In genomic region chr17:86355772-86356451, GRCm38 (mm10) we compare ENCODE assay signal across 9 mouse cellular contexts.
DNase-seq lines count a peak whose midpoint lies in the region; ATAC-seq and TF ChIP-seq lines count a peak whose summit lies in the region.
"Had no signal": no experiment of that assay in that cellular context is flagged by ENCODE, and none has a peak within 500 bp of the region (broad histone marks: within the 10 kb centered on the region; RNA-seq: fewer than 3 reads in every experiment).

No protein-coding gene starts in this region.

- no peak for TF ChIP-seq EP300 in stomach, postnatal 0 days (optimal IDR thresholded peaks at IDR 0.05)

- 63% methylated on average over 7 of the region's 7 CpGs for WGBS in kidney, embryonic 15.5 days
- WGBS in stomach, embryonic 16.5 days: 55% methylated on average over 7 of the region's 7 CpGs
- 58% methylated on average over 7 of the region's 7 CpGs for WGBS in stomach, postnatal 0 days

- peak; percentile 65 for DNase-seq in cerebellum, adult 9-11 months
- no peak for DNase-seq in cerebellum, adult 11 months
- peak; percentile 39 to 49 for DNase-seq in kidney, postnatal 36 days
- DNase-seq in stomach, postnatal 0 days (ENCODE audit: low spot score): no peak
- no peak for DNase-seq in adrenal gland, adult (ENCODE audit: inconsistent age in 2 of 2, low spot score in 1 of 2)
- no peak for DNase-seq in ovary, postnatal 14 days (ENCODE audit: low spot score)

- H3K4me2 ChIP-seq in kidney, embryonic 15.5 days: no peak overlapping the region
- H3K4me2 ChIP-seq in stomach, embryonic 16.5 days (ENCODE audit: low read depth, low read length): no peak overlapping the region
- no peak overlapping the region for H3K4me2 ChIP-seq in stomach, postnatal 0 days (replicated peaks; ENCODE audit: low read depth)

- no peak overlapping the region for H3K9ac ChIP-seq in kidney, embryonic 15.5 days
- H3K9ac ChIP-seq in stomach, embryonic 16.5 days (ENCODE audit: low read length): peak overlapping the region; percentile 35; the same call in 1 of the 2 replicates
- no peak overlapping the region for H3K9ac ChIP-seq in stomach, postnatal 0 days (ENCODE audit: low read length)

- H3K4me1 ChIP-seq in kidney, embryonic 15.5 days: peaks cover 45% of the 10 kb centered on the region
- H3K4me1 ChIP-seq in stomach, embryonic 16.5 days (ENCODE audit: control insufficient read depth, insufficient read depth, low read length): peaks cover 18% of the 10 kb centered on the region
- no peaks in the 10 kb centered on the region for H3K4me1 ChIP-seq in stomach, postnatal 0 days (replicated peaks; ENCODE audit: control insufficient read depth, insufficient read depth)

- no peaks in the 10 kb centered on the region for H3K27me3 ChIP-seq in kidney, embryonic 15.5 days
- H3K27me3 ChIP-seq in stomach, embryonic 16.5 days (ENCODE audit: control insufficient read depth, insufficient read depth, low read length): no peaks in the 10 kb centered on the region
- H3K27me3 ChIP-seq in stomach, postnatal 0 days (ENCODE audit: control insufficient read depth, insufficient read depth, low read length): no peaks in the 10 kb centered on the region

- no peaks in the 10 kb centered on the region for H3K36me3 ChIP-seq in kidney, embryonic 15.5 days
- H3K36me3 ChIP-seq in stomach, embryonic 16.5 days (ENCODE audit: control insufficient read depth, insufficient read depth, low read length): no peaks in the 10 kb centered on the region
- H3K36me3 ChIP-seq in stomach, postnatal 0 days (ENCODE audit: control insufficient read depth, insufficient read depth, low read length): no peaks in the 10 kb centered on the region
- H3K36me3 ChIP-seq: G1E had no signal

- ATAC-seq in kidney, embryonic 15.5 days (replicated peaks; ENCODE audit: low FRiP score): no peak
- no peak for ATAC-seq in stomach, embryonic 16.5 days (ENCODE audit: insufficient read depth, low FRiP score)
- no peak for ATAC-seq in stomach, postnatal 0 days (ENCODE audit: low FRiP score, low TSS enrichment)

- H3K27ac ChIP-seq in kidney, embryonic 15.5 days: no peak overlapping the region
- peak overlapping the region; percentile 42; the same call in 1 of the 2 replicates for H3K27ac ChIP-seq in stomach, embryonic 16.5 days (ENCODE audit: low read length)
- no peak overlapping the region for H3K27ac ChIP-seq in stomach, postnatal 0 days (replicated peaks)

- no peak for TF ChIP-seq CTCF in stomach, postnatal 0 days (IDR thresholded peaks at IDR 0.05; ENCODE audit: low read depth)

- no peaks in the 10 kb centered on the region for H3K9me3 ChIP-seq in kidney, embryonic 15.5 days (replicated peaks)
- no peaks in the 10 kb centered on the region for H3K9me3 ChIP-seq in stomach, embryonic 16.5 days (replicated peaks; ENCODE audit: control insufficient read depth, low read length)
- no peaks in the 10 kb centered on the region for H3K9me3 ChIP-seq in stomach, postnatal 0 days (ENCODE audit: control insufficient read depth, low read length)
- H3K9me3 ChIP-seq: G1E had no signal

- H3K4me3 ChIP-seq in kidney, embryonic 15.5 days (replicated peaks): no peak overlapping the region
- no peak overlapping the region for H3K4me3 ChIP-seq in stomach, embryonic 16.5 days (replicated peaks; ENCODE audit: low read length)
- H3K4me3 ChIP-seq in stomach, postnatal 0 days (ENCODE audit: low read depth, low read length): no peak overlapping the region

Comparison
In these comparisons a context has a peak if more than half of its experiments do, and no peak if none do; other contexts are left out.
1. DNase-seq: peak in cerebellum, adult 9-11 months (single experiment) and kidney, postnatal 36 days (2 of 2); none in cerebellum, adult 11 months (single experiment), stomach, postnatal 0 days (single experiment), adrenal gland, adult (0 of 2) and ovary, postnatal 14 days (single experiment).